Mouse (Mus musculus) left cerebral cortex, postnatal 10 days (tissue): ENCODE data around the gene Rdh1. TPM values are rescaled to one million over a fixed set of nuclear protein-coding genes. Genes with fewer than 3 reads are reported as not detected.

ENCODE experiments used
- DNase-seq, 2 experiments: peaks; one replicate each; pipeline ENCODE4 v3.0.0; 2021 to 2022; ENCODE audit warnings: low spot score in 2 of 2, mixed read lengths in 1 of 2; ENCODE audit errors: extremely low spot score in 1 of 2
- intact Hi-C: fragments of 180-260 bp; cut with DNase I; formaldehyde crosslinking; loops from one replicate; pipeline ENCODE4 v1.15.1; 2025
- total RNA-seq, 2 experiments: library from RNA; stranded (reverse); gene quantifications; 2 replicates each; pipeline ENCODE4 v1.2.3; 2021

The Rdh1 gene
- under 1 TPM; 0.19 to 0.28 TPM for total RNA-seq

DNA sequence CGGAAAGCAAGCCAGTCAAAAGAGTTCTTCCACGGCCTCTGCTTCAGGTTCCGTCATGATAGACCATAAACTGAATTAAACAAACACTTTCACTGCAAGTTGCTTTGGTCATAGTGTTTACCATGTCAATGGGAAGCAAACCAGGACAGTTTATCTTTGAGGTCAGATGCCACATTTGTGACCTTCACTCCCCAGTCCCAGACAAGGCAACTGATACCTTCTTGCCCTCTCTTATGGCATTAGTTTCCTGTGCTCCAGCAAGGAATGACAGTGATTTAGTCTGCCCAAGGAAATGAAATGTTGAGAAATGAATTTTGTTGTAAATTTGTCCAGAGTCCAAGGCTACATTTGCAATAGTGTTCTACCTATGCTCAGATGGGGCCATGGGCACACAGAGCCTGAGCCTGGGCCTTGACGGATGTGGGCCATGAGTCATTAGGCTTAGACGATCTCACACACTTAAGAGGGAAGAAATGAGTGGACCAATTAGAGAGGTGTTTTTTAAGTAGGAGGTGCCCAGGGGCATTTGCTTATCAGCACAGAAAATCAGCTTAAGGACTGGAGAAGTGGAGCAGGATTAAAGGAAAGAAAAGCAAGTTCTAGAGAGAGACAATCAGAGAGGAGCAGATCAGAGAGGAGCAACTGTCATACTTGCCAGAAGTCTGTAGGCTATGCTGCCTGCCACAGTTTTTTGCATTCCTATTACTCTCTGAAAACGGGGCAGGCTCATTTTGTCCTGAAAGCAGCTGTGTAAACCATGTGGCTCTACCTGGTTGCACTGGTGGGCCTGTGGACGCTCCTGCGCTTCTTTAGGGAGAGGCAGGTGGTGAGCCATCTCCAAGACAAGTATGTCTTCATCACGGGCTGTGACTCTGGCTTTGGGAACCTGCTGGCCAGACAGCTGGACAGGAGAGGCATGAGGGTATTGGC, at the start of gene Rdh1, which contains the start of gene Rdh16f1:
Gene Rdh1, plus strand, starts transcription at position 541 of the 930 bp plus-strand sequence.
Gene Rdh16f1, plus strand, starts transcription at position 607 of the 930 bp plus-strand sequence.
- intact Hi-C loops = no loop called here
- DNase-seq = no peak

DNA sequence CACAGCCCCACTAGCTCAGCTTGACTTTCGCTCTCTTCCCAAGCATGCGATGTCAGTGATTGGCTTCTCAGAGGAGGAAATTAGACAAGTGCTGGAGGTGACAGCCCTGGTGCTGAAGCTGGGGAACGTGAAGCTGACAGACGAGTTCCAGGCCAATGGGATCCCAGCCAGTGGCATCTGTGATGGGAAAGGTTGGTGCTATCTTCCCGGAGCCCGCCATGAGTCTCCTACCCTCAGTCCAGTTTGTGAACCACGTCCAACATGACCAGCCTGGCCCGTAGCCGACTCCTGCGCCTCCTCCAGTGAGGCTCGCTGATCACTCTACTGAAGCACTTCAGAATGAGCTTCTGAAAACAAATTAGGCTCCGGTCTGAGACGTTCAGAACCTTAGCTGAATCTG, 49.2 kb upstream of the Rdh1 start:
- intact Hi-C loops = no loop called here
- DNase-seq = no peak

DNA sequence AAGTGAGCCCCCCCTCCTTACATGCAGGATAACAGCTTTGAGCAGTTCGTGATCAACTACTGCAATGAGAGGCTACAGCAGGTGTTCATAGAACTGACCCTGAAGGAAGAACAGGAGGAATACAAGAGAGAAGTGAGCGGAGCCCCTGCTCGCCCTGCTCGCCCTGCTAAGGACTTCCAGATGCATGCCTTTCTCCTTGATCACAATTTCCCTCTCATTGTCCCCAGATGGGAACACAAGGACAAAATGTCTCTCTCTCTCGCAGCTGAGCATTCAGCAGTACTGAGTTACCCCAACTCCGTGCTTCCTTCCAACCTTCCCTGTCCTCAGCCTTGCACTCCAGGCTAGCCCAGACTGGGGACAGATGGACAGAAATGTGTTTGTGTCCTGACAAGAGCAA, 46.8 kb upstream of the Rdh1 start:
- intact Hi-C loops = no loop called here
- no peak for DNase-seq

GRCm38 (mm10) chr10:127721671-127722418, 37.7 kb upstream of the Rdh1 start:
- intact Hi-C loops = no loop called here
- no peak for DNase-seq

GRCm38 (mm10) chr10:127724178-127724577, 35.3 kb upstream of the Rdh1 start, which contains the start of gene Tac2:
Tac2 (plus strand) TSS chr10:127724478.
- intact Hi-C loops = no loop called here
- DNase-seq = no peak

GRCm38 (mm10) chr10:127725136-127725535, 34.4 kb upstream of the Rdh1 start:
- DNase-seq = no peak
- intact Hi-C loops = no loop called here

DNA sequence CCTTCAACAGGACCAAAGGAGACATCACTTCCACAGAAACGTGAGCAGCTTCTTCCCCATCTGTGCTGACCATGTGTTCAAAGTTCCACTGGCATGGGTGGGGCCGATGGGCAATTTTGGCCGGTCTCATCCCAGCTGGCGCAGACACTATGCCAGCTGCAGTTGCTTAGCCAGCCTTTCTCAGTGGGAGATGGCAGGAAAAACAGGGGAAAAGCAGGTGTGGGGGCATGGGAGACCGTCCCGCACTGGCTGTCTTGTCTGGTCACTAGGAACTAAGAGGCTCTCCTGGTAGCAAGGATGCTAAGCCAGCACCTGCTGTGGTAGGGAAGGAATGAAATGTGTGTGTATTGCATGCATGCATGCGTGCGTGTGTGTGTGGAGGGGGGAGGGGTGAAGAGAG, 31.1 kb upstream of the Rdh1 start:
- DNase-seq = no peak
- intact Hi-C loops = no loop called here

DNA sequence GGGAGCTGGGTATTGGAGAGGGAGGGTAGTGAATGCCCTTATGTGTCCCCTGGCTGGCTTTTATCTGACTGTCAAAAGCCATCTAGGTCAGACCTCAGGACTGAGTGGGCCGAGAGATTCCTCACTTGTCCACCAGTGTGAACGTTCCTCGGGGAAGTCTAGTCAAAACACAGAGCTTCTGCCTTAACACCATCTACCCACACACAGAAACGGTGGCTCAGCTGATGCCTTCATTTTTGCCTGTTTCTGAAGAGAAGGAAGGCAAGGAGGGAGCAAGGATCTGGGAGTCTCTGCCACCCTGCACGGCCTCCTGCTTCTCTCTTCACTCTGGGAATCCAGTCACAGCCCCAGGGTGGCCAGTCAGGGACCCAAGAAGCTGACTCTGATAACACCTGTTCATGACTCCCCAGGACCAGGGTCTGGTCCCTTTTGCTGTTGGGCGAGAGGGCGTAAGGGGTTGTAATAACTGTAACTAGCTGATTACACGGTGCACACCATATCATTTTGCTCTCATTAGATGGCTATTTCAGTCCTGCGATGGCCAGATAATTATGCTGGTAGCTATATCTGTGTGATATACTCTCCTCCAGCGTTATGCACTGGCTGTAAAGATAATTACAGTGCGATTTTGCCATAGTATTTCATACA, 29.1 kb upstream of the Rdh1 start:
- intact Hi-C loops = loop anchor here (5.0 to 10.0 kb wide), 2 partner anchors 33 to 454 kb away; partner anchors contain the start of gene Rbms2
- no peak for DNase-seq

DNA sequence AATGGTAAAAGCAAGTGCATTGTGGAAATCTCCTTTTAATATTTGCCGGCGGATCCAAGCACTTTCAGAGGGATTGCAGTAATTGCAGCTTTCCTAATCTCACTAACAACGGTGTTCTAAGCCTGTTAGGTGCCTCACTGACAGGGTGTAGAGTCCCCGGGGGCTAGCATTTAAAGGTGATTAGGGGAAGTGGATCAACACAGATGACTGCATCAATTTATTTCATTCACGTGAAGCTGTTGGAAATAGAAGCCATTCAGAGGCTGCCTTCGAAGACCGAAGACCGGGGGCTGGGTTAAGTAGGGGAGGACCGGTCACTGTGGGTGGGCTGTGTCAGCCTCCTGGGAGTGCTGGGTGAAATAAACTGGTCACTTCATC, 28.6 kb upstream of the Rdh1 start:
- intact Hi-C loops = loop anchor here (5.0 to 10.0 kb wide), 2 partner anchors 34 to 454 kb away; partner anchors contain the start of gene Rbms2
- DNase-seq = no peak

DNA sequence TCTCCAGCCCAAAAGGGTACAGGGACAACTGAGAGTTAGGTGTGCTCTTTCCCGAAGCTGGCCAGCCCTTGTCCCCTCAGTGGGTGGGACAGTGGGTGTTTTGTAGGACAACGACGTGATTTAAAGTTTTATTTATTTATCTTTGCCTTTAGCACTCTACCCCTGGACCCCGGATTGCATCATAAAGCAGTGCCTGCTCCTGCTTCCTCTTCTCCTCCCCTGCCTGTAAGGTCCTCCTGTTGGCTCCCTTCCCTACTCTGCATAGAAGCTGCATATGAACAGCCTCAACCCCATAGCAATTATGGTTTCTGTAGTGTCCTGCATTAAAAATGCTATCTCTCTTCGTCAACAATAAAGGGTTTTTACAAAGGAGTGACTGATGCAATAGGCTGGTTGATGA, 28.1 kb upstream of the Rdh1 start:
- intact Hi-C loops = loop anchor here (5.0 to 10.0 kb wide), 2 partner anchors 34 to 453 kb away; partner anchors contain the start of gene Rbms2
- no peak for DNase-seq

- no peak for DNase-seq
- intact Hi-C loops = loop anchor here (2.0 to 10.0 kb wide), 3 partner anchors 37 to 450 kb away; partner anchors contain the start of gene Rbms2
Observed at GRCm38 (mm10) chr10:127734434-127734833, 25.1 kb upstream of the Rdh1 start.

GRCm38 (mm10) chr10:127736266-127736665, 23.3 kb upstream of the Rdh1 start:
- DNase-seq = no peak
- intact Hi-C loops = loop anchor here (5.0 to 10.0 kb wide), 2 partner anchors 271 to 449 kb away; partner anchors contain the start of genes Hsd17b6 and Rbms2

DNA sequence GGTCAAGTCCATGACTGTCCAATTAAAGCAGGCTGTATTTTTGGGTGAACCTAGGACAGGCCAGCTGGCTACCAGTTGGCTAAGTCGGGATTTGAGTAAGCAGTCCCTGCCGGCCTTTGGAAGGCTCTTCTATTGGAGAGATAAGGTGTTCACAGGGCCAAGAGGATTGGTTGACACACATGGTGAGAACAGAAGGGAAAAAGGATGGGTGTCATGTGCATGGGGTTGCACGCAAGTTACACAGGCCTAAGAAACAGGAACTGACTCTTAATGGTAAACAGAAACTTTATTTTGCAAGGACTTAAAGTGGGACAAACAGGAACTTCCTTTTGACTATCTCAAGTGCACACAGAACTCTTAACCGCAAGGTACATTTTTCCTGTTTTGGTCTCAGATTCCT, 22.6 kb upstream of the Rdh1 start:
- intact Hi-C loops = loop anchor here (5.0 to 10.0 kb wide), 2 partner anchors 270 to 448 kb away; partner anchors contain the start of genes Hsd17b6 and Rbms2
- no peak for DNase-seq

- intact Hi-C loops = loop anchor here (5.0 to 10.0 kb wide), 2 partner anchors 270 to 447 kb away; partner anchors contain the start of genes Hsd17b6 and Rbms2
- DNase-seq = no peak
Observed at GRCm38 (mm10) chr10:127737552-127737951, 22.0 kb upstream of the Rdh1 start.

GRCm38 (mm10) chr10:127738151-127738882, 21.2 kb upstream of the Rdh1 start:
- intact Hi-C loops = loop anchor here (5.0 to 10.0 kb wide), 2 partner anchors 269 to 446 kb away; partner anchors contain the start of genes Hsd17b6 and Rbms2
- no peak for DNase-seq

DNA sequence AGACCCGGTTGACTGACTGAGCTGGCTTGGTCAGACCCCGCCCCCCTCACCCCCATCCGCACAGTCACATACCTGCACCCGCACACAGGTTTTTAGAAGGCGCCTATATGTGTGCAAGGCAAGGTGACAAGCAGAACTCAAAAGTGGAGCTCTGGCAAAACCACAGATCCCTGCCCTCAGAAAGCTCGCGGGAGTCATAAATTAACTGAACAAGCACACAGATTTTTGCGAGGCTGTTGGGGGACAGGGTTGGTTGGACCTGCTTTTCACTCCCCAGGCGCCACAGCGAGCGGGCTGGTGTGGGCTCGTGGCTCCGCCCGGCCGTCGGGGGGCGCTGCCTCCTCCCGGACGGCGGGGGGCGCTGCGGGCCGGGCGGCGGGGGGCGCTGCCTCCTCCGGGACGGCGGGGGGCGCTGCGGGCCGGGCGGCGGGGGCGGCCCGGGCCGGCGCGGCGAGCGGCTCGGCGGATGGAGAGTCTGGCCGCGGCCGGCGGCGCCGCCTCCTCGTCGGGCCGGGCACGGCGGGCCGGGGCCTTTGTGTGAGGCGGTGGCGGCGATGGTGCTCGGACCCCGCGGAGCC, 20.3 kb upstream of the Rdh1 start, which contains the start of gene Zbtb39:
Gene Zbtb39, plus strand, starts transcription at position 456 of the 578 bp plus-strand sequence.
- intact Hi-C loops = loop anchor here (5.0 to 10.0 kb wide), 2 partner anchors 268 to 446 kb away; partner anchors contain the start of genes Hsd17b6 and Rbms2
- peak; percentile 36 to 91 for DNase-seq

DNA sequence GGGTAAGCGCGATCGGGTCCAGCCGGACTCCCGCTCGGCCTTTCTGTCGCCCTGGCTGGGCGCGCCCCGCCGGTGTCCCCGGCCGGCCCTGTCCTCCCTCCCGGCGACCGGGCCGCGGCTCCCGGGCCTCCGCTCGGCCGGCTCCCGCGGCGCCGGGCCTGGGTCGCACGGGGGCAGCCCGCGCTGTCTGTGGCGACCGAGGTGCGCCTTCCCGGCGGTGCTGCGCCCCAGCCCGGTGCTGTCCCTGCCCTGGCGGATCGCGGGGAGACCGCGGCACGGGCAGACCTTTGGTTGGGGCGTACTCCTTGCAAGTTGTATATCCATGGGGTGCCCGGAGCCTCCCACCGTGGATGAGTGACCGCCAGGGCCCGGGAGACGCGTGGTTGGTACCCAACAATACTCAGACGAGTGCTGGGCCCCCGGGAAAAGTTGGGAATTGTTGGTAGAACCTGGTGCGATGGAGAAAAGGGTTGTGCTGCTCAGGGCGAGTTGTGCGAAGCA, 19.8 kb upstream of the Rdh1 start:
- intact Hi-C loops = loop anchor here (5.0 to 10.0 kb wide), 2 partner anchors 268 to 445 kb away; partner anchors contain the start of genes Hsd17b6 and Rbms2
- DNase-seq = peak in 1 of 2 experiments; percentile 45
